Mouse (Mus musculus): Measurements from ENCODE around the gene Zfyve27. TPM values are rescaled to one million over a fixed set of nuclear protein-coding genes. Genes with fewer than 3 reads are reported as not detected.
A peak's percentile ranks its signal among the peaks of the same experiment; 100 is the strongest.

Zfyve27 gene
- total RNA-seq, 2 experiments from 2014 or later = 91.7 to 101 TPM

GRCm38 (mm10) chr19:42230986-42231385 lies 67.2 kb downstream of the Zfyve27 start:
- Histone ChIP-seq H3K4me3 (no peak overlapping the region), H3K27ac (no peak overlapping the region)
- DNase-seq (ENCODE audit: low spot score in 2 of 2) = no peak
- no peak for TF ChIP-seq CTCF (conservative IDR thresholded peaks at IDR 0.05)

GRCm38 (mm10) chr19:42237602-42238340 lies 74.0 kb downstream of the Zfyve27 start:
- DNase-seq (ENCODE audit: low spot score in 2 of 2) = peak in 1 of 2 experiments; percentile 36
- H3K27ac ChIP-seq = no peak overlapping the region
- no peak overlapping the region for H3K4me3 ChIP-seq
- TF ChIP-seq CTCF (conservative IDR thresholded peaks at IDR 0.05) = no peak

GRCm38 (mm10) chr19:42238341-42238715 lies 74.6 kb downstream of the Zfyve27 start:
- no peak for TF ChIP-seq CTCF (conservative IDR thresholded peaks at IDR 0.05)
- H3K27ac ChIP-seq = no peak overlapping the region
- no peak overlapping the region for H3K4me3 ChIP-seq
- no peak for DNase-seq (ENCODE audit: low spot score in 2 of 2)

GRCm38 (mm10) chr19:42240881-42241280 lies 77.1 kb downstream of the Zfyve27 start:
- Histone ChIP-seq H3K27ac (no peak overlapping the region), H3K4me3 (no peak overlapping the region)
- no peak for TF ChIP-seq CTCF (conservative IDR thresholded peaks at IDR 0.05)
- no peak for DNase-seq (ENCODE audit: low spot score in 2 of 2)

GRCm38 (mm10) chr19:42243401-42243800 lies 79.7 kb downstream of the Zfyve27 start:
- no peak for DNase-seq (ENCODE audit: low spot score in 2 of 2)
- Histone ChIP-seq H3K27ac (no peak overlapping the region), H3K4me3 (no peak overlapping the region)
- no peak for TF ChIP-seq CTCF (conservative IDR thresholded peaks at IDR 0.05)

Other genes starting within 250 kb of the Zfyve27 start
- 10 to 100 TPM; 27.6 to 35.4 TPM for gene Exosc1, start 230.5 kb upstream of the Zfyve27 start, total RNA-seq (2021)
- 10 to 100 TPM; 45.2 to 47.3 TPM for gene Zdhhc16, start 230.5 kb upstream of the Zfyve27 start, total RNA-seq (2021)
- 10 to 100 TPM; 30.9 to 39.2 TPM for gene Mms19, start 182.8 kb upstream of the Zfyve27 start, total RNA-seq (2021)
- gene Ubtd1, start 182.2 kb upstream of the Zfyve27 start, total RNA-seq (2021) = 10 to 100 TPM; 14.0 to 14.6 TPM
- not detected for gene Ankrd2, start 128.0 kb upstream of the Zfyve27 start, total RNA-seq (2021)
- 1 to 10 TPM; 7.4 to 8.6 TPM for gene Hoga1, start 118.3 kb upstream of the Zfyve27 start, total RNA-seq (2021)
- gene 4933411K16Rik, start 111.7 kb upstream of the Zfyve27 start, total RNA-seq (2021) = 1 to 10 TPM; 1.6 to 1.9 TPM
- 10 to 100 TPM; 65.6 to 67.0 TPM for gene Morn4, start 77.6 kb upstream of the Zfyve27 start, total RNA-seq (2021)
- gene Pi4k2a, start 73.5 kb upstream of the Zfyve27 start, total RNA-seq (2021) = 10 to 100 TPM; 62.5 to 68.2 TPM
- gene Avpi1, start 34.9 kb upstream of the Zfyve27 start, total RNA-seq (2021) = 10 to 100 TPM; 18.0 to 20.7 TPM
- gene Marveld1, start 16.6 kb upstream of the Zfyve27 start, total RNA-seq (2021) = 1 to 10 TPM; 7.0 to 8.3 TPM
- under 1 TPM; 0.25 to 0.26 TPM for gene Sfrp5, start 38.3 kb downstream of the Zfyve27 start, total RNA-seq (2021)
- gene Golga7b, start 83.6 kb downstream of the Zfyve27 start, total RNA-seq (2021) = 10 to 100 TPM; 61.3 to 64.6 TPM